Mouse (Mus musculus) CD8-positive naive resting alpha-beta T cell, adult 2 months (primary cell): ENCODE data around the gene Mtch1.

Source experiments
- DNase-seq, 2 experiments: peaks; one replicate each; pipeline ENCODE4 v3.0.0; 2022; ENCODE audit warnings: low read depth in 2 of 2, low spot score in 2 of 2

The Mtch1 gene

GRCm38 (mm10) chr17:29310056-29310623 is 37.6 kb downstream of the Mtch1 start:
- DNase-seq: no peak

DNA sequence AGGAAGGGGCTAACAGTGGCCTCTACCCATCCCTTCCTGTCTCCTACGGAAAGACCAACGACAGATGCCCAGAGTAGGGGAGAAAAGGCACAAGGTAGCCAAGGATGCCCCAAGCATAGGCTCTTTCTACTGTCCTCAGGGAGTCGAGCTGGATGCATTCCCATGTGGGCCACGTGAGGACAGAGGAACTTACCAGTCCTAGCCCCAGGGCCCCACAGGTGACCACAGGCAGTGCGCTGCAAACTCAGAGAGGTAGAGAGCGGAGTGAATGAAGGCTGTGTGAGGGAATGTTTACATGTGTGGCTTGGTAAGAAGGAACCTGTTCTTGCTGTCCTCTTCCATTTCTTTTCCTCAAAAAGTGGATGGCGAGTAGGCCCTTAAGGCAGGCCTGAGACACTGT is 41.9 kb downstream of the Mtch1 start:
- no peak for DNase-seq

DNA sequence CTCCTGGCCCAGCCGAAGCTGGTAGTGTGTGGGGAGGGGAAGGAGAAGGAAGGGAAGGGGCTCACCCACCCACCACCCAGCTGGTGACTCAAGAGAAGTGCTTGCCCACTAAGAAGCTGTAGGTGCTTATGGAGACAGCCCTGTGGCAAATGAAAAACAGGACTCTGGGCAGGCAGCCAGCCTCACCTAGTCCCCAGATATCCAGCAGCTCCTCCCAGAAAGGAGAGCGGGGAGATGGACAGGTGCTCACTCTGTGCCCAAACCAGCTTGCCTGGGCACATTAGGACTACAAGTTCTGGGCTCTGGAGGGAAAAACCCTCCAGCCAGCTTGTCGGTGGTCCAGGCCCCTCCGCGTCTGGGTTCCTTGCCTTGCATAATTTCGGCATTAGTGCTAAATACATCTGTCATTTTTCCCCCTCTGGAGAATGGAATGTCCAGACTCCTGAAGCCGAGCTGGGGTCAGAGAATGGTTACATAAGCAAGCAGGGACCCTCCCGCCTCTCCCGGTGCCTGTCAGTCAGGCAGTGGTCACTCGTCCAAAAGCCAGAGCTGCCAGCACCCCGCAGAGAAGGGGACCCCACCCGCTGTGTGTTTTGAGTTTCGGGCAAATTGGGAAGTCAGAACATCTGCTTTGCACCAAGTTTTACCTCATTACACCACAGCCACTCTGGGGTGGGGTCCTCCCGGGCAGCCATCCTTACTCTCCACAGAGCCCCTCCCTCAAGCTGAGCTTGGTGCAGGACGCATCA is 42.5 kb downstream of the Mtch1 start:
- no peak for DNase-seq

DNA sequence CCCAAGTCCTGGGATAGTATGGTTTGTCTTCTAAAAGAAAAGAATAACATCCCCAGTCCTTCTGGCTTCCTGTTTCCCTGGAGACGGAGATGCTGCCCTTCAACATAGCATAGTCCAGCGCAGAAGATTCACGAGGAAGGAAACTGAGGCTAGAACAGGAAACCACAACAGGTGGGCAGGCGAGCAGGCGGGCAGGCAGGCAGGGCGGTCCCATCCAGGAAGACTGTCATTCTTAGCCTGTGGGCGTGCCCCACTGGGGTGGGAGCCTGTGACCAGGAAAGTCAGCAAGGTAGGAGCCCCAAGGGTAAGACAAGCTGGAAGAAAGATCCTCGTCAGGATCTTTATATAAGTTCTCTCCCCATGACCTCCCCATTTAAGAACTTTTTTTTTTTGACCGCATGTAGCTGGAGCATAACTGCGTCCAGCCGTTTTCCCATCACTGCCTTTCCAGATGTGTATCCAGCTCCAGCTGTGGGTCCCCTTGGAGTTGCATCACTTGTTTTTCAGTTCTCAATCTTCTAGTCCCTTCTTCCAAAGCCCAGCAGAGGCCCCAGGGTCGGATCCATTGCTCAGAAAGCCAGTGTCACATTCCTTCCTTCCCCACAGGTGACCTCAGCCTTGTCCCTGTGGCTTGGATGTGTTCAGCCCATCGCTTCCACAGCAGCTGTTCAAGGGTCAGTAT is 43.2 kb downstream of the Mtch1 start:
- DNase-seq: no peak

GRCm38 (mm10) chr17:29303856-29304255 is 43.9 kb downstream of the Mtch1 start:
- DNase-seq: no peak

DNA sequence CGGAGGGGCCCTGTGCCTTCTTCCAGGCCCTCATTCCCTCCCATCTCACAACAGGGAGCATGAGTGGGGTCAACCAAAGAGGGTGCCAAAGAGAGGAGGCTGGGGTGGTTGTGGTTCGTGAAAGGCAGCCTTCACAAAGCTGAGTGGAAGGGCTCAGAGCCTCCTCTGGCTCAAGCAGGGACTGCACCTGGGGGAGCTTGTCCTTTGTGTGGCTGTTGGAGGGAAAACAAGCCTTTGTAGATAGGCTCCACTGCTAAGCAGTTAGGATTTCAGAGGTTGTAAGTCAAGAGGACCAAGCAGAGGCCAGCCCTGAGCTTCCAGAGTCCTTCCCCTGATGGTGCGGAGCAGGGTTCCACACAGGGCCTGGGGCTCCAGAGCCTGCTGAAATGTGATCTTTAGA is 44.6 kb downstream of the Mtch1 start:
- DNase-seq: peak in 1 of 2 experiments; percentile 39

GRCm38 (mm10) chr17:29302149-29302548 is 45.6 kb downstream of the Mtch1 start:
- DNase-seq: no peak

- DNase-seq: no peak
Observed at GRCm38 (mm10) chr17:29301421-29301820, 46.3 kb downstream of the Mtch1 start.

DNA sequence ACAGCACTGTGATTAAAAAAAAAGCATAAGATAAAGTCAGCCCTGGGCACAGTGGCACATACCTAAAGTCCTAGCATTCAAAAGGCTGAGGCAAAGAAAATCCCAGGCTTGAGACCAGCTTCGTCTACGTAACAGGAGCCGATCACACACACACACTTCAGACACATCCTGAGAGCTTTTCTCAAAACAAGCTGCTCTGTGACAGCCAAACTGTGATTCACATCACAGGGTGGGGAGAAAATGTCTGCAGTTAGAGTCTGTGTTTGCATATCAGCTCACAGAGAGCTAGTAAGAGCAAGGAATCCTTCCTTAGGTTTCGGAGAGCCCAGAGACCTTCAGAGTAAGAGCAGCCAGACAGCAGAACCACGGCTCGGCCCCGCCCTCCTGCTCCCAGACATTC is 46.8 kb downstream of the Mtch1 start:
- no peak for DNase-seq

- no peak for DNase-seq
Observed at GRCm38 (mm10) chr17:29299282-29299681, 48.5 kb downstream of the Mtch1 start.

- no peak for DNase-seq
Observed at GRCm38 (mm10) chr17:29297813-29298212, 49.9 kb downstream of the Mtch1 start.

DNA sequence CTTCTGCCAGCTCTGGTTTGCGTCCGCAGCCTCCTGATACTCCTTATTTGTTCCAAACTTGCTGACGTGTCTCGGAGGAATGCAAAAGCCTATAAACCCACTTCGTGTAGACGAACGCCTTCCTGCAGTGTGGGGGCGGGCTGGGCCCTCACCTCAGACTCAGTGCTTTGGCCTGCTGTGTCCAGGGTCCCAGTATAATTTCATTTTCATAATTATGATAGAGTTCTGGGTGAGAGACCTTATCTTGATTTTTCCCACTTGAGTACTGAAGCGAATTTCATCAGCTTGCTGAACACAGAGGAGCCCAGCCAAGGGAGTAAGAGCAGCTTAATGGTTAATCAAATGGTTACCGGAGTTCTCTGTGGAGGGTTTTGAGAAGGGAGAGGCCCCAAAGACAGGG is 50.4 kb downstream of the Mtch1 start:
- no peak for DNase-seq

- no peak for DNase-seq
Observed at GRCm38 (mm10) chr17:29295835-29296234, 51.9 kb downstream of the Mtch1 start.

- DNase-seq: no peak
Observed at GRCm38 (mm10) chr17:29293807-29294605, 53.7 kb downstream of the Mtch1 start.

DNA sequence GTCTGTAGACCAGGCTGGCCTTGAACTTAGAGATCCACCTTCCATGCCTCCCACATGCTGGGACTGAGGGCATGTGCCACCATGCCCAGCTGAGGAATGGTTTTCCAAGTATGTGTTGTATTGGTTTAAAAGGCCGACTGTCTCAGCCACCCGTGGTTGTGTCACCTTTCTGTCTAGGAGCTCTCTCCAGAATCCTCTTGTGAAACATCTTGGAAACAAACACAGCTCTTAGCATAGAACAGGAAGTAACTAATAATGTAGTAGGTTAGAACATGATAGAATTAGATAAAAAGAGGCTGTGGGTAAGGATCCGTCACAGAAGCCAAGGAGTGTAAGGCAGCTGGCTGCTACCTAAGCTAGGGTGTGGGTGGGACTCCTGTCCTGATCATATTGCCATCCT is 54.7 kb downstream of the Mtch1 start:
- DNase-seq: no peak

DNA sequence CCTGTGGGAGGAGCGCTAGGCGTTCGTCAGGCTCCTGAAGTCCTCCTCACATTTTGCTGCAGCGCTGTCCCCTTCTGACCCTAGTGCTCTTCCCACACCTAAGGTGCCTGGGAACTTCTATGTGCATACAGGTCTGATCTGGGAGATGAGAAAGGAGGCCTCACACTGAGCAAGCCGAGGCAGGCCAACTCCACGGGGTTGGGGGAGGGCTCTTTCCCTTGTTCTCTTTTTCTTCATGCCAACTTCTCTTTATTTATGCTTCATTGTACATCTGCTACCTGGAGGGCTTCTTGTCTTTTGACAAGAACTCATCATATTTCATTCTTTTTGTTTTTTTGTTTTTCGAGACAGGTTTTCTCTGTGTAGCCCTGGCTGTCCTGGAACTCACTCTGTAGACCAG is 55.9 kb downstream of the Mtch1 start:
- no peak for DNase-seq

DNA sequence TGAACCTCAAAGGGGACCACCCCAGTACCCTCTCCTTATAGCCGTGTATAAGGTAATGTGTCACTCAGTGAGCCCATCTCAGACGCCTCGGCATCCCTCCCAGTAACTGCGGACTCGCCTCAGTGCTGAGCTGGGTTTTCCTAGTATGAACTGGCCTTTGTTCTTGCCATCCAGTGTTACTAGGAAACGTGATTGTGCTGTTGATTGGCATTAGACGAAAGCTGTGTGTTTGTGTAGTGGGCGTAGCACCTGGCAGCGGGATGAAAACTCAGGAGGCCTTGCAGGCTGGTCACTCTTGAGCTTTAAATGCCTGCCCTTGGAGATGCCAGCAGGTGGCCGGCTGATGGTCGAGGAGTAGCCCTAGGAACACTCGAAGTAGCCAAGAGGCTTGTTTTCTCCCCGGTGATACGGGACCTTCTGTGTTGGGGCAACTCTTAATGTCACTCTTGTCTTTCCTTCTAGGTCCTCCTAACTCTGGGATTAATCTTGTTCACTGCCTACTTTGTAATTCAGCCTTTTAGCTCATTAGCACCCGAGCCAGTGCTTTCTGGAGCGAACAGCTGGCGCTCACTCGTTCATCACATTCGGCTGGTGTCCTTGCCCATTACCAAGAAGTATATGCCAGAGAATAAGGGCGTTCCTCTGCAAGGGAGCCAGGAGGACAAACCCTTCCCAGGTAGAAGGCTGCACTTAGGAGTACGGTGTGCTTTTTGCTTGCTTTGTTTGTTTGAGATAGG is 65.3 kb downstream of the Mtch1 start:
- DNase-seq: no peak
